Mouse (Mus musculus) telencephalon, adult 2 months (tissue): ENCODE results near the gene Dcaf6.
"Not testable (repeated sequence)": the region's sequence is repeated elsewhere in the genome, so short reads cannot be mapped to it uniquely, and the experiment has no call there.

Experiments
- DNase-seq: peaks from one replicate; pipeline ENCODE4 v3.0.0-alpha.2; 2011; ENCODE audit warnings: low read depth, low spot score

The Dcaf6 gene

DNA sequence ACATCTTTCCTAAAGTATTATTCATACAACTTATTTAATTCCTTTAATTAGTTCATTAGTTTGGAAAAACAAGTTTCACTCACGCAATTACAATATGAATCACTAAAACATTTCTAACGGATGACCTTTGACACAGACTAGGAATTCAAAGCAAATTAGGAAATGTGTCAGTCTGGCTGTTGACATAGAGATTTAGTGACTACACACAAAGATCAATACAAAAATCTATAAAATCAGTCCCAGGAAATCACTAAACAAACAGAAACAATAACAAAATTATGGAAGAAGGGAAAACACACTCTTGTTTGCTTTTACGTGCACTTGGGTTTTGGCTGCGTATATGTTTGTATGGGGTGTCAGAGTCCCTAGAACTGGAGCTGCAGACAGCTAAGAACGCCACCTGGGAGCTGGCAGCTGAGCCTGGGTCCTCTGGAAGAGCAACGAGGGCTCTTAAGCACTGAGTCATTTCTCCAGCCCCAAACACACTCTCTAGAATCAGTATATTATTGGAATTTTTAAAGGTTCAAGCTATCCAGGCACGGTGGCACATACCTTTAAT, 38.8 kb downstream of the Dcaf6 start:
- no peak for DNase-seq

GRCm38 (mm10) chr1:165396401-165396805, 63.9 kb downstream of the Dcaf6 start:
- no peak for DNase-seq

DNA sequence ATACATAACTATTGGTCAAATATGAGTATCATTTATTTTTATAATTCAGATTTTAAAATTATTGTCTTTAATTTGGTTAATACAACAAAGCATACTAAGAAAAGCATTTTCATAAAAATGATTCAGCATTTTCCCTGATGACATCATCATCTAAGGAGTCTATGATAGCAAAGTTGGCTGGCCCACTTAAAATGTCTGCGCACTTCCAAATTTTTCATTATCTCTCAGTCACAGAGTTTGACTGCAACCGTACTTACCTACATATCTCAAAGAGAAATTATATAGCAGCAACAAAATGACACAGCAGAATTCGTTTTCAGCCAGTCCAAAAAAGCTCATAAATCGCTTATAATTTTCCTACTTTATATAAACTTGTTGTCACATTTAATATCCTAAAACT, 64.3 kb downstream of the Dcaf6 start:
- DNase-seq: no peak

- no peak for DNase-seq
These were observed 65.4 kb downstream of the Dcaf6 start for GRCm38 (mm10) chr1:165394836-165395235.

DNA sequence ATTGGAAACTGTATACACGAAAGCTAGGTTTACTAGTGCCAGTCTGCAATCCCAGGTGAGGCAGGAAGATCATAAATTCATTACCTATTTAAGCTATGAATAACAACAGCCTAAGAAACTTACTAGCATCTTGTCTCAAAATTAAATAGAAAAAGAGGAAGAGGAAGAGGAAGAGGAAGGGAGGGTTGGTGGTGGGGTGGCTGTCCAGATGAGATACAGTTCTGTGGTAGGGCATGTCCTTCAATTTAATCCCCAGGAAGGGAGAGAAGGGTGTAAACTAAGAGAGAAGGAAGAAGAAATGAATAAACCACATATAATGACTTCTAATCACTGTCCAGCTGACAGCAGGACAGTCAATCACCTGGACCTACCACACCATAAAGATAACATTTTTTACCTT, 67.2 kb downstream of the Dcaf6 start:
- no peak for DNase-seq

DNA sequence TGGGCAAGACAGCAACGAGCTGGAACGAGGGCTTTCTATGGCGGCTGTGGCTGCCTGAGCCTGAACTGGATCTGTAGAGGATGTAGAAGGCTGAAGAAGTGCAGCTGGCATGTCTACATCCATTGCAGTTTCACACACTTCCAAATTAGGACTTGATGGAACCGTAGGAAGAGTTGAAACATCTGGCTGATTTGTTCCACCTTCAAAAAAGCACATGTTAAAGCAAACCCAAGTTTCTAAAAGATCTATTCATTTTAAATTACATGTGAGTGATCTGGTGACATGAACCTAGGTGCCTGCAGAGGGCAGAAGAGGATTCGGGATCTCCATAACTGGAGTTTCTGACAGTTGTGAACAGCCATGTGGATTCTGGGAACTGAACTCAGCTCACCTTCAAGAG, 71.6 kb downstream of the Dcaf6 start:
- no peak for DNase-seq

DNA sequence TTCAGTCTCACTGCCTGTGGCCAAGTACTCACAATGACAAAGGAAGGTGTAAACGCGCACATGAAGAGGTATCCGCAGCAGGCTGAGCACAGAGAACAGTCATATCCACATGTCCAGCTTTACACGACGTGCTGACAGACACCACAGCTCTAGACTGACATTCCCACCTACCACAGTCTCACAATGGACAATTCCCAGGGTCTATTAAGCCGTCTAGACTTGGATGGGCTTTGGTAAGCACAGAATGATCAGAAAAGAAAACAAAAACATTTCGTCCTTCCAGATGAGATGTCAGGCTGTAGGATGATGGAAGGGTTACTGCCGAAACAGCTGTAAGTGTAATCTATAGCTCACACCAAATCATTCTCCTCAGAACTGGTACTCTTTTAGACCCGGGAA, 73.8 kb downstream of the Dcaf6 start:
- DNase-seq: no peak

DNA sequence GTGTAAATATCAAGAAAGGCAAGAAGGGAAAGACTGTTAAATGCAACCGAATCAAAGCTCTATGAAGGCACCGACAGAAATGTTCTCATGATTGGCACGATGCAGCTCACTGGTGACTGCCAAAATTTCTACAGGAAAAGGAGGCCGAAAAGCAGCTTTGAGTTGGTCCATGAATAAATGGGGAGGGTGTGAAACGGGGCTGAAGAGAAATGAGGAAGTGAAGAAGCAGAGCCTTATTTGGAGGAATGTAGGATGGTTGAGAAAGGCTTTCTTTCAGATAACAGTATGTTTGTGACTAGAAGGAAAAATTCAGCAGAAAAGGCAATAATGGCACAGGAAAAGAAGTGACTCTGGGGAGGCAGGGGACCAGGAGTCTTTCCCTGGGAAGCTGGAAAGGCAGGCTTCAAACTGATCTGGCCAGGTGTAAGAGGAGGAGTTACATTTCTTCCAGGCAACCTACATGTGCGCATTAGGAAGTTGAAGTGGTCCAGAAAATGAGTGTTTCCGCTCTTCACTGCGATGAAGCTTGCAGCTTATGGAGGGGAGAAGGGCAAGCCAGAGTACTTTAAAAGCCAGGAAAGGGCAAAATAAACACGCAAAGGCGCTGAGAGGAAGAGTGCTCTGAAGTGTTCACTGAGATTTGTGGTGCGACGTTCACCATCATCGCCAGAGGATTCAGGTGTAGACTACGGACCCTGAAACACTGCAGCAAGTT, 74.3 kb downstream of the Dcaf6 start:
- peak; percentile 44 for DNase-seq

GRCm38 (mm10) chr1:165373839-165374238, 86.4 kb downstream of the Dcaf6 start:
- DNase-seq: no peak

- DNase-seq: no peak
These were observed 89.3 kb downstream of the Dcaf6 start for GRCm38 (mm10) chr1:165370990-165371389.

DNA sequence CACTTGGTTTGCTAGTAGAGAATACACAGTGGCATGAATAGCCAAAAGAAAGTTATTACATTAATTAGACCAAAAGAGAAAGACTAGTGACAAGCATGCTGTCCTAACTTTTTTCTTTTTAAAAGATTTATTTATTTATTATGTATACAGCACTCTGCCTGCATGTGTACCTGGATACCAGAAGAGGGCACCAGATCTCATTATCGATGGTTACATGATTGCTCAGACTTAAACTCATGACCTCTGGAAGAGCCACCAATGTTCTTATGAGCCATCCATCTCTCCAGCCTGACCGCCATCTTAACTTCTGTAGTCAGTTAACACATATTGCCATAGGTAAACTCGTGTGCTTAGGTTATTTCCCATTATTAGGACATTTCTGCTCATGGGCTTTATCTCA, 95.2 kb downstream of the Dcaf6 start:
- DNase-seq: no peak

GRCm38 (mm10) chr1:165363271-165363670, 97.0 kb downstream of the Dcaf6 start:
- DNase-seq: no peak

- DNase-seq: no peak
These were observed 103.9 kb downstream of the Dcaf6 start for GRCm38 (mm10) chr1:165356347-165356746.

DNA sequence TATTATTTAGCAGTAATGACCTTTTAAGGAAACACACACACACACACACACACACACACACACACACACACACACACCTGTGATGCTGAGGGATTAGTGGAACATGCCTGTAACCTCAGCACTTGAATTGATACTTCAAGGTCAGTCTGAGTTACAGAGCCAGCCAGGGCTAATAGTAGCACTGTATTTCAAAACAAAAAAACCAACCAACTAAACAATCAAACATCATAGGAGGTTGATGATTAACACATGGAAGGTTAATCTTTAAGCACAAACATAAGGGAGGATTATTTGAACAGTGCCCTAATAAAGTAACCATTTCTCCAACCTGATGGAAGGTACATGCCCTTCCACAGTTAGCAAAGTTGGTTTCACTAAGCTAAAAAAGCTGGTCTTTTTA, 111.6 kb downstream of the Dcaf6 start:
- no peak for DNase-seq

DNA sequence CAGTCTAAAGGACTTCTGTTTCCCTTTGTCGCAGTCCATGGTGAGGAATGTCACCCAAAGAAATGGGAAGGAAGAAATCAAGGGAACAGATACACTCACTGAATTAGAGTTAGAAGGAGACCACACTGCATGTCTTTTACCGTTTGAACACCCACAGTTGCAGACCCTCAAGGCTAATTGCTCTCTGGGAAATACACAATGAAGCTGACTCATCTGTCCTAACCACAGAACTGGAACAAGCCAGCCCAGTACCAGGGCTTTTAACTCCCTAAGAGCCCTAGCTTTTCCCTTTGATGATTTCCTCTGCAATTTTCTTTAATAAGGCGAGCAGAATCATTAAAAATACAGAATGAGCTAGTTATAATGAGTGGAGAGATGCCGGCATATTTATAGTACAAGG, 115.8 kb downstream of the Dcaf6 start:
- DNase-seq: no peak

- DNase-seq: peak; percentile 16
These were observed 118.1 kb downstream of the Dcaf6 start for GRCm38 (mm10) chr1:165342126-165342525.

DNA sequence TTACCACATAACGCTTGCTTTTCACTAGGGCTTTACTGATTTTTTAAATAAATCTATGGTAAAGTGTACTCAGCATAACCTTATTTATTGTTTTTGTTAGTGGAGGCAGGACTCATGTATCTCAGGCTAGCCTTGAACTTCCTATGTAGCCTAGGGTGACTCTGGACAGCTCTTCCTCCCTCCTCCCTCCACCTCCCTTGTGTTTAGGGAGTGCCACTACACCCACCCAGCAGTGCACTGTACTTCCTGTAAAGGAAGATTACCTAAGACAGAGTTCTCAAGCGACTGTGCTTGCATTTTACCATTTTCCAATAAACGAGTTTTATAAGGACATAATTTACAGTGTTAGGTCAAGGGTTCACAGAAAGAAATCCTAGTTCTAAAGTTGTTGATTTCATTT, 127.5 kb downstream of the Dcaf6 start:
- DNase-seq: no peak

DNA sequence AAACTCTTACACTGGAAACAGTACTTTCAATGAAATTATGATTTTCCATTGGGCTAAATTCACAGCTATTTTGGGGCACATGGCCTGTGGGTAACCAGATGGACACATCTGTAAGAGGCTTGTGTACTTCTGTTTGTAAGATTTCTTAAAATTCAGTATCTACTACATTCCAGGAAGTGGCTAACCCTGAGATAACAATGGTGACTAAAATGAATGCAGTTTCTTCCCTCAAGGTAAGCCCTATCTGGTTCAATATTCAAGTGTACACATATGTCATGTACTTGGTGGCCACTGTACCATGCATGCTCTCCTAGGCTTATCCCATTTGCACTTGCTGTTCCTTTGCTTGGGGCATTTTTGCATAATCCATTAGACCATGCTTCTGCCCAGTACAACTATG, 129.4 kb downstream of the Dcaf6 start:
- no peak for DNase-seq

GRCm38 (mm10) chr1:165328384-165329289, 131.6 kb downstream of the Dcaf6 start:
- DNase-seq: not testable (repeated sequence)

- DNase-seq: no peak
These were observed 132.4 kb downstream of the Dcaf6 start for GRCm38 (mm10) chr1:165327831-165328230.

DNA sequence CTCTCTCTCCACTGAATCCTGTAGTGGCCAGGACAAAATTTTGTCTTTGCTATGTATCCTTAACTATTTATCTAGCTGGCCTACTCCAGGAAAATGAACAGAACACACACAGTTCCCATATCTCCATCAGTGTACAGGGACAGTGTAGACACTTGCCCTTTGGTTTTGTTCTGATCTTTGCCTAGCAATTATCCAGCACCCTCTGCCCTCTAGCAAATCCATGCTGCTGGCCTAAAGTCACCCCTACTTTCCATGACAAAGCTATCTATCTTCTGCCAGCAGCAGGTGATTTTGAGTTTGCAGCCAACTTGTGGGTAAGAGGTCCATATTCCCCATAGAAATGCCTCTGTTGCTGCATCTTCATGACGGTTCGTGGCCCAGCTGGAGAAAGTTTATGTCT, 132.9 kb downstream of the Dcaf6 start:
- DNase-seq: no peak

- DNase-seq: no peak
These were observed 137.3 kb downstream of the Dcaf6 start for GRCm38 (mm10) chr1:165322934-165323333.

- DNase-seq: no peak
These were observed 138.4 kb downstream of the Dcaf6 start for GRCm38 (mm10) chr1:165321891-165322290.
